Mouse (Mus musculus): ENCODE measurements around the gene Arhgap42. TPM values are rescaled to one million over a fixed set of nuclear protein-coding genes. Genes with fewer than 3 reads are reported as not detected.

The Arhgap42 gene
- polyA plus RNA-seq, 1 experiment from 2014 or later: 19.7 TPM

GRCm38 (mm10) chr9:9051184-9051583 is 187.7 kb downstream of the Arhgap42 start:
- Histone ChIP-seq H3K27ac (no peak overlapping the region), H3K4me1 (no peaks in the 10 kb centered on the region), H3K36me3 (replicated peaks) (no peaks in the 10 kb centered on the region), H3K4me3 (no peak overlapping the region), H3K9ac (no peak overlapping the region), H3K4me2 (no peak overlapping the region), H3K27me3 (replicated peaks) (no peaks in the 10 kb centered on the region), H3K9me3 (no peaks in the 10 kb centered on the region)
- WGBS: 51% methylated on average over 5 of the region's 5 CpGs
- peak; percentile 72 for ATAC-seq (replicated peaks)

GRCm38 (mm10) chr9:9049202-9049601 is 189.7 kb downstream of the Arhgap42 start:
- no peak overlapping the region for H3K4me2 ChIP-seq
- no peak overlapping the region for H3K4me3 ChIP-seq
- H3K27me3 ChIP-seq (replicated peaks): no peaks in the 10 kb centered on the region
- H3K9me3 ChIP-seq: no peaks in the 10 kb centered on the region
- no peaks in the 10 kb centered on the region for H3K36me3 ChIP-seq (replicated peaks)
- no peak for ATAC-seq (replicated peaks)
- no peaks in the 10 kb centered on the region for H3K4me1 ChIP-seq
- H3K9ac ChIP-seq: no peak overlapping the region
- WGBS: 50% methylated on average over 3 of the region's 3 CpGs
- no peak overlapping the region for H3K27ac ChIP-seq

- 93% methylated on average over 7 of the region's 7 CpGs for WGBS
- no peaks in the 10 kb centered on the region for H3K4me1 ChIP-seq
Measured at GRCm38 (mm10) chr9:9041009-9041408, 197.9 kb downstream of the Arhgap42 start.

GRCm38 (mm10) chr9:9037017-9037671 is 201.8 kb downstream of the Arhgap42 start:
- no peak overlapping the region for H3K4me3 ChIP-seq
- H3K4me2 ChIP-seq: no peak overlapping the region
- H3K27ac ChIP-seq: no peak overlapping the region
- H3K4me1 ChIP-seq: no peaks in the 10 kb centered on the region
- no peak; the same call in 1 of the 2 replicates for ATAC-seq (replicated peaks)
- 56% methylated on average over 3 of the region's 3 CpGs for WGBS
- H3K36me3 ChIP-seq (replicated peaks): no peaks in the 10 kb centered on the region
- no peaks in the 10 kb centered on the region for H3K27me3 ChIP-seq (replicated peaks)
- no peak overlapping the region for H3K9ac ChIP-seq
- no peaks in the 10 kb centered on the region for H3K9me3 ChIP-seq

More at GRCm38 (mm10) chr9:9041009-9041408, 197.9 kb downstream of the Arhgap42 start:
- ATAC-seq (replicated peaks): no peak
- Histone ChIP-seq H3K4me2 (no peak overlapping the region), H3K9me3 (no peaks in the 10 kb centered on the region), H3K36me3 (replicated peaks) (no peaks in the 10 kb centered on the region), H3K27me3 (replicated peaks) (no peaks in the 10 kb centered on the region), H3K4me3 (no peak overlapping the region), H3K9ac (no peak overlapping the region), H3K27ac (no peak overlapping the region)

- no peak overlapping the region for H3K27ac ChIP-seq
- no peaks in the 10 kb centered on the region for H3K4me1 ChIP-seq
- 25% methylated on average over 3 of the region's 3 CpGs for WGBS
- no peak overlapping the region for H3K4me3 ChIP-seq
- no peak overlapping the region for H3K9ac ChIP-seq
- H3K36me3 ChIP-seq (replicated peaks): no peaks in the 10 kb centered on the region
- no peak for ATAC-seq (replicated peaks)
- no peaks in the 10 kb centered on the region for H3K9me3 ChIP-seq
- H3K27me3 ChIP-seq (replicated peaks): no peaks in the 10 kb centered on the region
- H3K4me2 ChIP-seq: no peak overlapping the region
Measured at GRCm38 (mm10) chr9:9027904-9028303, 211.0 kb downstream of the Arhgap42 start.

GRCm38 (mm10) chr9:9027445-9027844 is 211.5 kb downstream of the Arhgap42 start:
- 2% methylated on average over 5 of the region's 5 CpGs for WGBS
- Histone ChIP-seq H3K27me3 (replicated peaks) (no peaks in the 10 kb centered on the region), H3K9ac (no peak overlapping the region), H3K9me3 (no peaks in the 10 kb centered on the region), H3K4me2 (no peak overlapping the region), H3K4me3 (no peak overlapping the region), H3K4me1 (no peaks in the 10 kb centered on the region), H3K36me3 (replicated peaks) (no peaks in the 10 kb centered on the region), H3K27ac (no peak overlapping the region)
- no peak for ATAC-seq (replicated peaks)

- 89% methylated on average over 2 of the region's 2 CpGs for WGBS
- ATAC-seq (replicated peaks): no peak
- Histone ChIP-seq H3K9me3 (no peaks in the 10 kb centered on the region), H3K4me2 (no peak overlapping the region), H3K36me3 (replicated peaks) (no peaks in the 10 kb centered on the region), H3K27me3 (replicated peaks) (no peaks in the 10 kb centered on the region), H3K9ac (no peak overlapping the region), H3K4me3 (no peak overlapping the region), H3K27ac (no peak overlapping the region), H3K4me1 (no peaks in the 10 kb centered on the region)
Measured at GRCm38 (mm10) chr9:9015108-9015507, 223.8 kb downstream of the Arhgap42 start.

GRCm38 (mm10) chr9:9001170-9001569 is 237.7 kb downstream of the Arhgap42 start:
- no peaks in the 10 kb centered on the region for H3K9me3 ChIP-seq
- H3K27ac ChIP-seq: no peak overlapping the region
- H3K4me1 ChIP-seq: no peaks in the 10 kb centered on the region
- no peak overlapping the region for H3K4me2 ChIP-seq
- H3K9ac ChIP-seq: no peak overlapping the region
- H3K4me3 ChIP-seq: no peak overlapping the region
- no peaks in the 10 kb centered on the region for H3K27me3 ChIP-seq (replicated peaks)
- ATAC-seq (replicated peaks): no peak
- H3K36me3 ChIP-seq (replicated peaks): no peaks in the 10 kb centered on the region

GRCm38 (mm10) chr9:8996494-8996893 is 242.4 kb downstream of the Arhgap42 start:
- Histone ChIP-seq H3K9ac (no peak overlapping the region), H3K4me1 (no peaks in the 10 kb centered on the region), H3K9me3 (no peaks in the 10 kb centered on the region), H3K4me3 (no peak overlapping the region), H3K4me2 (no peak overlapping the region), H3K36me3 (replicated peaks) (no peaks in the 10 kb centered on the region), H3K27ac (no peak overlapping the region), H3K27me3 (replicated peaks) (no peaks in the 10 kb centered on the region)
- no peak for ATAC-seq (replicated peaks)
- WGBS: 83% methylated on average over 2 of the region's 2 CpGs

GRCm38 (mm10) chr9:8982315-8982714 is 256.6 kb downstream of the Arhgap42 start:
- no peak for ATAC-seq (replicated peaks)
- 78% methylated on average over 3 of the region's 3 CpGs for WGBS

GRCm38 (mm10) chr9:8977775-8978174 is 261.1 kb downstream of the Arhgap42 start:
- peak; percentile 70 for ATAC-seq (replicated peaks)
- WGBS: 46% methylated on average over 2 of the region's 2 CpGs
- H3K27me3 ChIP-seq (replicated peaks): no peaks in the 10 kb centered on the region
- H3K27ac ChIP-seq: no peak overlapping the region
- no peak overlapping the region for H3K4me3 ChIP-seq
- no peaks in the 10 kb centered on the region for H3K9me3 ChIP-seq
- H3K4me2 ChIP-seq: no peak overlapping the region
- no peaks in the 10 kb centered on the region for H3K36me3 ChIP-seq (replicated peaks)
- no peaks in the 10 kb centered on the region for H3K4me1 ChIP-seq
- no peak overlapping the region for H3K9ac ChIP-seq

More at GRCm38 (mm10) chr9:8982315-8982714, 256.6 kb downstream of the Arhgap42 start:
- H3K4me3 ChIP-seq: no peak overlapping the region
- no peaks in the 10 kb centered on the region for H3K4me1 ChIP-seq
- H3K27me3 ChIP-seq (replicated peaks): no peaks in the 10 kb centered on the region
- no peak overlapping the region for H3K9ac ChIP-seq
- H3K4me2 ChIP-seq: no peak overlapping the region
- no peaks in the 10 kb centered on the region for H3K36me3 ChIP-seq (replicated peaks)
- no peak overlapping the region for H3K27ac ChIP-seq
- H3K9me3 ChIP-seq: no peaks in the 10 kb centered on the region

GRCm38 (mm10) chr9:8971491-8971890 is 267.4 kb downstream of the Arhgap42 start, which contains the start of gene Gm16485:
Gene Gm16485 (plus strand): TSS chr9:8971791.
- WGBS: 87% methylated on average over 2 of the region's 2 CpGs
- H3K27me3 ChIP-seq (replicated peaks): no peaks in the 10 kb centered on the region
- H3K4me3 ChIP-seq: no peak within 1 kb of the TSS
- H3K36me3 ChIP-seq (replicated peaks): no peaks in the 10 kb centered on the region
- H3K27ac ChIP-seq: no peak within 1 kb of the TSS
- ATAC-seq (replicated peaks): no peak
- H3K4me2 ChIP-seq: no peak within 1 kb of the TSS
- H3K4me1 ChIP-seq: no peaks in the 10 kb centered on the region
- no peaks in the 10 kb centered on the region for H3K9me3 ChIP-seq
- no peak within 1 kb of the TSS for H3K9ac ChIP-seq

GRCm38 (mm10) chr9:8970240-8970639 is 268.7 kb downstream of the Arhgap42 start:
- H3K4me2 ChIP-seq: no peak overlapping the region
- no peak overlapping the region for H3K27ac ChIP-seq
- H3K9ac ChIP-seq: no peak overlapping the region
- H3K9me3 ChIP-seq: no peaks in the 10 kb centered on the region
- no peak for ATAC-seq (replicated peaks)
- H3K27me3 ChIP-seq (replicated peaks): no peaks in the 10 kb centered on the region
- H3K4me3 ChIP-seq: no peak overlapping the region
- H3K4me1 ChIP-seq: no peaks in the 10 kb centered on the region
- WGBS: 69% methylated on average over 7 of the region's 7 CpGs
- H3K36me3 ChIP-seq (replicated peaks): no peaks in the 10 kb centered on the region
